Mouse (Mus musculus) small intestine, adult 2 months (tissue): ENCODE measurements around the gene Slc35d2.

Source experiments
- CTCF ChIP-seq: fragments of 200-500 bp; IDR thresholded peaks from 2 replicates; pipeline ENCODE4 v1.5.1; 2012; ENCODE audit warnings: low read depth, mild to moderate bottlenecking, control low read depth, inconsistent platforms, low read length, moderate library complexity, mixed read lengths; ENCODE audit not compliant: insufficient replicate concordance, insufficient read length; ENCODE audit errors: extremely low read depth
- POLR2A ChIP-seq: fragments of 200-500 bp; IDR thresholded peaks from 2 replicates; pipeline ENCODE4 v1.6.1; 2012; ENCODE audit warnings: low read depth, mild to moderate bottlenecking, control low read depth, inconsistent platforms, low read length, moderate library complexity

GRCm38 (mm10) chr13:64152241-64152669, 23.1 kb upstream of the Slc35d2 start:
- no peak for TF ChIP-seq CTCF
- no peak for TF ChIP-seq POLR2A
